Mouse (Mus musculus) forelimb bud, embryonic 11.5 days (tissue): ENCODE data around the gene 1700066M21Rik.

Experiments
- DNase-seq: peaks from one replicate; pipeline ENCODE4 v3.0.0-alpha.2; 2012; ENCODE audit warnings: low read depth, low spot score

The 1700066M21Rik gene

GRCm38 (mm10) chr1:57392417-57392816 is 15.0 kb downstream of the 1700066M21Rik start:
- no peak for DNase-seq

- peak; percentile 61 for DNase-seq
These were observed 16.6 kb downstream of the 1700066M21Rik start for GRCm38 (mm10) chr1:57394051-57394450.

- no peak for DNase-seq
These were observed 22.9 kb downstream of the 1700066M21Rik start for GRCm38 (mm10) chr1:57400321-57400720.

- DNase-seq = no peak
These were observed 23.5 kb downstream of the 1700066M21Rik start for GRCm38 (mm10) chr1:57400877-57401276.

DNA sequence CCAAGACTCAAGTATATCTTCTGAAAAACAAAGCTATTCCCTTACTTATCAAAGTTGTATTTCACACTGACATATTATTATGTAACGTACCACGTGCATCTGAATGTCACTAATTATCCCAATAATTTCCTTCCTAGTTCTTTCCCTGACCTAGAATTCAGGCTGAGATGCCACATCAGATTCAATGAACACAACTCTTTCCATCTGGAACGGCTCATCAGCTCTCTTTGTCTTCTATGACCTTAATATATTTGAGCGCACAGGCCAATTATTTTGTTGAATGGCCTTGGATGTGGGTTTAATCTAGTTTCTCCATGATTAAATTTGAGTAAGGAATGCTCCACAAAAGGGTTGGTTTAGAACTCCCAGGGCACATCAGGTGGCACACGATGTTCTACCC is 24.7 kb downstream of the 1700066M21Rik start:
- DNase-seq = no peak

- DNase-seq = peak; percentile 88
These were observed 29.0 kb downstream of the 1700066M21Rik start, which contains the start of the genes Maip1 and Tyw5 for GRCm38 (mm10) chr1:57406187-57407151. Maip1 (plus strand) TSS chr1:57406328. Tyw5 (minus strand) TSS chr1:57407101.

- no peak for DNase-seq
These were observed 31.6 kb downstream of the 1700066M21Rik start for GRCm38 (mm10) chr1:57408994-57409393.

DNA sequence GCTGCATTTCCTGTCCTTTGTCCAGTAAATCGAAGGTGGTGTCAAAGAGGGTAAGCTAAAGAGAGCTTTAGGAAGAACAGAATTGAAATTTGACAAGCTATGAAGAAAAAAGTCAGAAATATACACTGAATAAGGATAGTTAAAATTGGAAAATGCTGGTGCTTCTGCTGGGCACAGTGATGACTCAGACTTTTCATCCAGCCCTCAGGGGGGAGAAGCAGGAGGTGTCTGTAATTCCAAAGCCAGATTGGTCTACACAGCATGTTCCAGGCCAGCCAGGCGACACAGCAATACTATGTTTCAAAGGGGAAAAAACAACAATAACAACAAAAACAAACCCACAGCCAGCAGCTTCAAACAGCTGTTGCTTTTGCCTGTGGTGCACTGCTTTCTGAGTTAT is 36.0 kb downstream of the 1700066M21Rik start:
- no peak for DNase-seq

DNA sequence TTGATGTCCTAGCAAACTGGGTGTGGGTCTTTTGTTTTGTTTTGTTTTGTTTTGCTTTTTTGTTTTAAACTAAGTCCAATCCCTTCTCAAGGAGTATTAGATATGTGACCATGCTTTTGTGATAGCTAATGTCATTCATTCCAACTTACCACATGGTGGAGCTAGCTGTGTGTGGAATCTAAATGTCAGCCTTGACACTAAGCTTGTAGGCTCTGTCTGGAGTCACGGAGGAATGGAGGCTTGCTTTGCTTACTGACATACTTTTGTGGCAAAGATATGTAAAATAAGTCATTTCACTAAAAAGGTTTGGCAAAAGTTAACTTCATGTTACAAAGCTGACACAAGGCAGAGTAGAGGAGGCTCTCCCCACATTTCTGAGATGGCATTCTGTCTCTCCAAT is 46.3 kb downstream of the 1700066M21Rik start:
- DNase-seq = peak; percentile 43

DNA sequence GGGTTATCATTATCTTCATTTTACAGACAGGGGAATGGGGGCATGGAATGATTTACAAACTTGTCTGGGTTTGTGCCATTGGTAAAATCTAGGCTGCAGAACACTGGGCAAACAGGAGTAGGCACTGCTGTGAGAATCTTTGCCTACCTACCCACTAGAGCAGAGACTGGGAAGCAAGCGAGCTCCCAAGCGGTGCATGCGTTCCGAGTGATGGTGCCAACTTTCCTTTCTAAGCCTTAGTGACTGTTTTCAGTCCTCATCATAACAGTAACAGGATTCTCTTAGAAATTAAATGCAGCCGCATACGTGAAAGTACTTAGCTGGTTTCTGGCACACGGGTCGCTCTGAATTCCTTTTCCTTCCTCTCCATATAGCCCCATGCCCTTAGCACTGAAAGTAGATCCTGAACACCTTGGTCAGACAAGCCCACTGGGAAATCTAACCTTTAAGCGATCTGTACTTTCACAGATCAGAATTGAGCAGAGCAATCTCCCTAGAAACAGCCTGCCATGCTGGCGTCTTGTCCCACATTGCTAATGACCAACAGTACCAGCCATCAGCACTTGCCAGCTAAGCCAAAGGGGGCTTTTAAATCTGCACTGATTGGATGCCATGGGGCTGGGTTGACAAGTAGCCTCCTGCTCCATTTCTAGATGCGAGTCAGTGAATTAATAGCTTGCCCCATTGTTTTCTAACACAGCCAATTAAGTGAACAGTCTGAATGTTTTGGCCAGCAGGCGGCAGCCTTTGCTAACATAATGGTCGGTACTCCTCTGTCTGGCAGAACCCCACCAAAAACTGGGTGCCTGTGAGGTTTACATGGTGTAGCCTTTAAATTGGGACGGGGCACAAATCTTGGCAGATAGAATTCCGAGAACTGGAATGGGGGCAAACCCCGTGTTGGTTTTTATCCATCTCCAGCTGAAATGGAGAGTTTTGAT is 51.2 kb downstream of the 1700066M21Rik start:
- DNase-seq = peak; percentile 87

- DNase-seq = peak; percentile 53
These were observed 52.5 kb downstream of the 1700066M21Rik start for GRCm38 (mm10) chr1:57429786-57430483.

DNA sequence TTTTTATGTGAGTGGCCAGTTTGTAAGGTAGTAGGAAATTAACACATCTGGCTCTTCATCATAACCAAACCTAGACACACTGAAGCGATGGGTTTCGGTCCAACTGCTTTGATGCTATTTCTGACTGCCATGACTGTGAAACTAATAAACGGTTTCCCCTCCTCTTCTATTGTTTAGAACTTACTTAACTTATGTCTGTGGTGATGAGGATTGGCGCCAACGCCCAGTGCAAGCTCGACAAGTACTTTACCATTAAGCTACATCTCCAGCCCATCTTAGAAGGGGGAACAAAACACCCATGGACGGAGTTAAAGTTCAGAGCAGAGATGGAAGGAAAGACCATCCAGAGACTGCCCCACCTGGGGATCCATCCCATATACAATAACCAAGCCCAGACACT is 55.7 kb downstream of the 1700066M21Rik start:
- no peak for DNase-seq
